Mouse (Mus musculus) midbrain, embryonic 16.5 days (tissue): ENCODE measurements at regions not wholly inside any gene's neighbourhood (a gene's known extent, or its start where the extent isn't known, plus 50 kb on each side); places are given as distances from the start of the nearest gene placed in this dataset.

ENCODE experiments used
- ATAC-seq: fragments of 200-750 bp; cut with Nextera tagmentation; 2 replicates; pipeline ENCODE4 v1.8.0; 2017; ENCODE audit warnings: moderate TSS enrichment
- H3K27ac ChIP-seq: fragments of 300-500 bp; sonication (generic); 2 replicates; pipeline ENCODE4 v1.5.1; 2014; ENCODE audit warnings: mild to moderate bottlenecking, low read length, mixed read lengths
- H3K27me3 ChIP-seq: fragments of 300-500 bp; sonication (generic); 2 replicates; pipeline ENCODE4 v1.6.1; 2014; ENCODE audit warnings: low read depth, low read length, mixed read lengths; ENCODE audit not compliant: control insufficient read depth, insufficient read depth
- H3K36me3 ChIP-seq: fragments of 300-500 bp; sonication (generic); 2 replicates; pipeline ENCODE4 v1.6.1; 2014; ENCODE audit warnings: mild to moderate bottlenecking, low read length, moderate library complexity, mixed read lengths; ENCODE audit not compliant: control insufficient read depth, insufficient read depth
- H3K4me1 ChIP-seq: fragments of 300-500 bp; sonication (generic); 2 replicates; pipeline ENCODE4 v1.6.1; 2014; ENCODE audit warnings: mild to moderate bottlenecking, low read length, mixed read lengths; ENCODE audit not compliant: control insufficient read depth, insufficient read depth
- H3K4me2 ChIP-seq: fragments of 300-500 bp; sonication (generic); 2 replicates; pipeline ENCODE4 v1.6.1; 2014; ENCODE audit warnings: mild to moderate bottlenecking, low read length, mixed read lengths
- H3K4me3 ChIP-seq: fragments of 300-500 bp; sonication (generic); 2 replicates; pipeline ENCODE4 v1.5.1; 2014; ENCODE audit warnings: low read depth, mild to moderate bottlenecking, low read length, moderate library complexity, mixed read lengths
- H3K9ac ChIP-seq: fragments of 300-500 bp; sonication (generic); 2 replicates; pipeline ENCODE4 v1.6.1; 2014; ENCODE audit warnings: low read depth, low read length, mixed read lengths
- H3K9me3 ChIP-seq: fragments of 300-500 bp; sonication (generic); replicated peaks from 2 replicates; pipeline ENCODE4 v1.6.1; 2014; ENCODE audit warnings: mild to moderate bottlenecking, low read length, mixed read lengths; ENCODE audit not compliant: control insufficient read depth, poor library complexity, severe bottlenecking
- whole genome bisulfite sequencing: fragments of 180-500 bp; shearing (Covaris S2); extraction: QIAGEN DNeasy Blood & Tissue Kit; methylation state at CpG from one replicate; pipeline ENCODE4 v1.1.7; 2014; 5-methylcytosine and 5-hydroxymethylcytosine counted together

DNA sequence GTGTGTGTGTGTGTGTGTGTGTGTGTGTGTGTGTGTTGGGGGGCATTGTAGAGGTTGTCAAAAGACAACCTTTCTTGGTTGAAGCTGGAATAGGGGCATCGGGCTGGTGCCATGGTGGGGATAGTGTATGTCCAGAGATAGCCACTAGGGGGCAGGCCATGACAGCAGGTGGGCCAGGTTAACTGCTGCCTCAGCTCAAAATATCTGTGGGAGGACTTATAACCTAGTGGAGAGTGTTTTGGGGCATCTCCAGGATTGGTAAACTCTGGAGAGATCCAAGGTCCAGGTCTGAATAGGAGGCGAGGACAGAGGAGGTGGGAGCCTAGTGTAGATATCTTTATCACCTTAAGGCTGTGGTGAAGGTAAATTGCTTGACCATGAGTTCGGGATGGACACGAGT, 259.3 kb downstream of the Dhx35 start:
- Histone ChIP-seq H3K27me3 (no peaks in the 10 kb centered on the region), H3K4me2 (no peak overlapping the region), H3K4me1 (no peaks in the 10 kb centered on the region), H3K27ac (no peak overlapping the region), H3K9me3 (no peaks in the 10 kb centered on the region), H3K4me3 (no peak overlapping the region), H3K36me3 (no peaks in the 10 kb centered on the region), H3K9ac (no peak overlapping the region)
- WGBS, result 69% methylated on average over 4 of the region's 4 CpGs
- peak; percentile 56; the same call in 1 of the 2 replicates for ATAC-seq

DNA sequence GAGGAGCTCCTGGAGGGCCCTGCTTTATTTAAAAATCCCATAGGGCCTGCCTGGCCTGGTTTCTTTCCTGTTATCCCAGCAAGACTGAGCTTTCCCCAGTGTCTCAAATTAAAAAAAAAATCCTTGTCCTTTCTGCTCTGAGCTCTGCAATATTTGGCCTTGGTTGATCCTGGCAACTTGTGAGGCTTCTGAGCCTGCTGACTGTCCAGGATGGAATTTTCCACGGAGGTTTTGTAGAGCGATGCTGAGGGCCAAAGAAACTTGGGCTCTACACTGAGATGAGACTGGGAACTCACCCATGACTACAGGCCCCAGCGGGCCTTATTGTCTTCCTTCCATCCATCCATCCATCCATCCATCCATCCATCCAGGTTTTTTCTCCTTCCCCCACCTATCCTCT, 259.8 kb downstream of the Dhx35 start:
- H3K27me3 ChIP-seq, result no peaks in the 10 kb centered on the region
- no peaks in the 10 kb centered on the region for H3K4me1 ChIP-seq
- 95% methylated on average over 3 of the region's 3 CpGs for WGBS
- no peaks in the 10 kb centered on the region for H3K9me3 ChIP-seq
- no peak overlapping the region for H3K9ac ChIP-seq
- H3K27ac ChIP-seq, result no peak overlapping the region
- no peak for ATAC-seq
- no peaks in the 10 kb centered on the region for H3K36me3 ChIP-seq
- no peak overlapping the region for H3K4me2 ChIP-seq
- no peak overlapping the region for H3K4me3 ChIP-seq

DNA sequence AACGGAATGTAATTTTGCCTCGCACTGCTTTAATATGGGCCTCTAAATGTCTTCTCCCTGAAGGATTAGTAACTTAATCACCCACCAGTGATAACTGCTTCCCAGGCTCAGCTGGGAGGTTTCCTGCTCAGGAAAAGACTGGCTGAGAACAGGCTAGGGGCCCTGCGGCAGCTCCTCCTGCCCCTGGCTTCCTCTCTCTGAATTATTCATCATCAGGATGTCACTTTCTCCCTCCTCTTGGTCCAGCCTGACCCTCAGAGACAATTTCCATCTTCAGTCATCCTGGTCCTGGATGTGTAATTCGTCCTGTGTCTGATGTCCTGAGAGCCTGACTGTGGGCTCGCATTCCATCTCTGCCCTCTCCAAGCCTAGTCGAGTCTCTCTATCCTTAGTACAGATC, 261.2 kb downstream of the Dhx35 start:
- no peak overlapping the region for H3K9ac ChIP-seq
- WGBS, result 48% methylated on average over 6 of the region's 6 CpGs
- no peak overlapping the region for H3K27ac ChIP-seq

DNA sequence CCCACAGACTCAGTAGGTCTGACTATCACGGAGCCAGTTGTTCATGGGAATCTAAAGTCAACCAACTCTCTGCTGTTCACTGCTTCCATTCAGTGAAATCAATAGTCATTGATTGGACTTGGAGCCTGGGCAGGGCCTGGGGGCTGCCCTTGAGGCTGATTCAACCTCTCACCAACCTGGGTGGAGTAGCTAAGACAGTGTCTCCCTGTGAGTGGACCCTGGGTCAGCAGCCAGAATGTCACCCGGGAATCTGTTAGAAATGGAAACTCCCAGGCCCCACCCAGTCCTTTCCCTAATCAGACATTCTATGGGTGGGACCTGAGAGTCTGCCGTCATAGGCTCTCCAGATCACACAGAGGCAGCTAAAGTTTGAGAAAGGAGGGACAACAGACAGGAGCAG, 262.4 kb downstream of the Dhx35 start:
- H3K4me3 ChIP-seq, result no peak overlapping the region
- 76% methylated on average over 3 of the region's 3 CpGs for WGBS
- no peaks in the 10 kb centered on the region for H3K9me3 ChIP-seq
- H3K4me1 ChIP-seq, result no peaks in the 10 kb centered on the region
- H3K27ac ChIP-seq, result no peak overlapping the region
- H3K4me2 ChIP-seq, result no peak overlapping the region
- H3K9ac ChIP-seq, result no peak overlapping the region
- no peaks in the 10 kb centered on the region for H3K36me3 ChIP-seq
- H3K27me3 ChIP-seq, result no peaks in the 10 kb centered on the region
- no peak for ATAC-seq

More for the DNA sequence above, 261.2 kb downstream of the Dhx35 start:
- Histone ChIP-seq H3K36me3 (no peaks in the 10 kb centered on the region), H3K9me3 (no peaks in the 10 kb centered on the region), H3K27me3 (no peaks in the 10 kb centered on the region), H3K4me3 (no peak overlapping the region), H3K4me1 (no peaks in the 10 kb centered on the region), H3K4me2 (no peak overlapping the region)
- no peak for ATAC-seq

DNA sequence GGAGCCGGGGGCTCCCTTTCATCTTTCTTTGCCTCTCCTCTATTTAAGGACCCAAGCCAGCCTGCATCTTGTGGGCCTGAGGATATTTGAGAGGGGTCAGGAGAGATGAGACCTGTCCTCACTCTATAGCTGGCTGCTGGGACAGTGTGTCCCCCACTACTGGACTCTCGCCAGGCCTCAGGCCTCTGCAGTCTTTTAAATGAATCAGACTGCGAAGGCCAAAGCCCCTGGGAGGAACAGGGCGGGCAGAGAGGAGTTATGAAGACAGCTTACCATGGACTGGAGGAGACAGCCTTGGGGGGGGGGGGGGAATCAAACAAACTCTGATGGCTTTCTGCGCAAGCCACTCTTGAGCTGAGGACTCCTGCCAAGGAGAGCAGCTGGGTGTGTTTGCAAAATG, 262.9 kb downstream of the Dhx35 start:
- no peaks in the 10 kb centered on the region for H3K27me3 ChIP-seq
- H3K4me3 ChIP-seq, result no peak overlapping the region
- no peak overlapping the region for H3K9ac ChIP-seq
- H3K36me3 ChIP-seq, result no peaks in the 10 kb centered on the region
- H3K27ac ChIP-seq, result no peak overlapping the region
- ATAC-seq, result no peak
- WGBS, result 65% methylated on average over 5 of the region's 5 CpGs
- no peaks in the 10 kb centered on the region for H3K4me1 ChIP-seq
- H3K4me2 ChIP-seq, result no peak overlapping the region
- no peaks in the 10 kb centered on the region for H3K9me3 ChIP-seq

DNA sequence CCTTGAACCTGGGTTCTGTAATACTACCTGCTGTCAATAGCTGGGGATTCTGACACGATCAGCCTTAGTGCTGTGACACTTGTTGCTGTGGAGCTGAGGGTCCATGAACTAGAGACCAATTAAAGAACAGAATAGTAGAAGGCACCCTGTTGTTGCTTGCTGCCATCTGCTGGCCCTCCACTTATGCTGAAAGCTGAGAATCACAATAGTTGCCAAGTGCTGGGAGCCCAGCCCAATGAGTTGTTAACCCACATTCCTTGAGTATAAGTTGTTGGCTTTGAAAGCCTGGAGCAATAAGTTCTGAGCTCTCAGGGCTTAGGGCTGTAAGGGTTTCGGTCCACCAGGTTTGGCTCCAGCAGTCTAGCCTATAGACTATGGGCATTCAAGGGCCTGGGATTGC, 267.7 kb downstream of the Dhx35 start:
- no peaks in the 10 kb centered on the region for H3K36me3 ChIP-seq
- no peaks in the 10 kb centered on the region for H3K4me1 ChIP-seq
- ATAC-seq, result no peak
- H3K4me2 ChIP-seq, result no peak overlapping the region
- H3K9ac ChIP-seq, result no peak overlapping the region
- H3K9me3 ChIP-seq, result no peaks in the 10 kb centered on the region
- H3K27me3 ChIP-seq, result peaks cover 6% of the 10 kb centered on the region; the same call in 1 of the 2 replicates
- no peak overlapping the region for H3K4me3 ChIP-seq
- WGBS, result 89% methylated on average over 2 of the region's 2 CpGs
- H3K27ac ChIP-seq, result no peak overlapping the region

DNA sequence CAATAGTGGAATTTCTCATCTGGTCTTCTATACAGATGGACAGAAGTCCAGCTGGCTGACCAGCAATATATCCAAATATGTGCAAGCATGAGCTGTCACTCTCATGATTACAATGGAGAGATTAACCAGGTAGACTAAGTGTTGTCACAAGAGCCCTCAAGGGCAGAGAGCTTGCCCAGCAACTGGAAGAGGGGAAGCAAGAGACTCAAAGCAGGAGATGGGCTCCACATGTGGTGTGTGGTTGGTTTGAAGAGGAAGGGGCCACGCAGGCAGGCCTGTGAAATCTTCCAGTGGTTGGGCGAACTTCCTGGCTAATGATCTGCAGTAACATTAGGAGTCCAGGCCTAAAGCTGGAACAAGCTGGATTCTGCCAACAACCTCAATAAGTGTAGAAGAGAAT, 268.1 kb downstream of the Dhx35 start:
- peaks cover 6% of the 10 kb centered on the region; the same call in 1 of the 2 replicates for H3K27me3 ChIP-seq
- H3K4me2 ChIP-seq, result no peak overlapping the region
- no peak overlapping the region for H3K9ac ChIP-seq
- H3K4me1 ChIP-seq, result no peaks in the 10 kb centered on the region
- no peak for ATAC-seq
- no peak overlapping the region for H3K27ac ChIP-seq
- 90% methylated on average over 2 of the region's 2 CpGs for WGBS
- H3K36me3 ChIP-seq, result no peaks in the 10 kb centered on the region
- H3K4me3 ChIP-seq, result no peak overlapping the region
- H3K9me3 ChIP-seq, result no peaks in the 10 kb centered on the region

DNA sequence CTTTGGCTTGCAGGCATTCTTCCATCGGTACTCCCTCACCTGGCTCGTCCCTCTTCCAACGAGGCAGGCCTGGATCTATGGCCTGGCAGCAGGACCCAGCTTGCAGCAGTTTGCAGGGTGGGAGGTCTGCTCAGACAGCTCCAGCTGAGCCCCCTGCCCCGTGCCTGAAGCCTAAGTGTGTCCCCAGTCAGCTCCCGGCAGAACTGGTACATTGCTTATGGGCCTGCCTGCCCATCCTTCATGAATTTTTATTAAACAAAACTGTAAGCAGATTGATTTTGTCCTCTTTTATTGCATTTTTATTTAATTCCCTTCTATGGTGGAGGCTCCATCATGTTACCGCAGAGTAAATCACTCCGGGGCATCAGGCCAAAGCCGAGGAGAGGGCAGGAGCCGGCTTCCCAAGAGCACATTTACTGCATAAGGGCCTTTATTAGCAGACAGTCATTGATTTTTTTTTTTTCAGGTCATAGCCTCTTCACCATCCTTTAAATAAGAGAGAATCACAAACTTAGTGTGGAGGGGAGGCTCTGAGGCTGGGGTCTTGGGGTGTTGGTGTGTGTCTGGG, 269.9 kb downstream of the Dhx35 start:
- Histone ChIP-seq H3K36me3 (no peaks in the 10 kb centered on the region), H3K4me1 (no peaks in the 10 kb centered on the region), H3K27ac (no peak overlapping the region), H3K9me3 (no peaks in the 10 kb centered on the region), H3K4me3 (no peak overlapping the region), H3K9ac (no peak overlapping the region), H3K4me2 (no peak overlapping the region), H3K27me3 (peaks cover 6% of the 10 kb centered on the region; the same call in 1 of the 2 replicates)
- no peak for ATAC-seq
- 61% methylated on average over 9 of the region's 9 CpGs for WGBS

DNA sequence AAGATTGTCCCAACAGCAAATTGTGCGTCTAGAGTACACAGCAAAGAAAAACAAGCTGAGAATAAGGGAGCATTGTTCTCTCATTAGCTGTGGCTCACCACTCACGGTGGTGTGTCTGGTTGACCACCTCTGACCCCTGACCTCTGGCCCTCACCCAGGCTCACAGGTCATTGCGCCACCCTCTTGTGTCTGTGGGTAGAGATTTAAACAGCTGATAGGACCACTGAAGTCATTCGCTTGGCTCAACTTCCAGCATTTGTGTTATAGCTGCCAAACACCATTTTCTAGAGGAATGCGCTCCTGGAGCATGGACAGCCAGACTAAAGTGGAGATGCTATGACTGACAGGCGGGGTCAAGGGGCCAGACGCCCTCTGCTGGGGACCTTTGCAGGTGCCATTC, 272.9 kb downstream of the Dhx35 start:
- no peak for ATAC-seq
- H3K4me2 ChIP-seq, result no peak overlapping the region
- no peaks in the 10 kb centered on the region for H3K36me3 ChIP-seq
- no peak overlapping the region for H3K9ac ChIP-seq
- H3K27me3 ChIP-seq, result peaks cover 6% of the 10 kb centered on the region; the same call in 1 of the 2 replicates
- WGBS, result 65% methylated on average over 7 of the region's 7 CpGs
- no peak overlapping the region for H3K4me3 ChIP-seq
- no peaks in the 10 kb centered on the region for H3K9me3 ChIP-seq
- no peaks in the 10 kb centered on the region for H3K4me1 ChIP-seq
- no peak overlapping the region for H3K27ac ChIP-seq
